Mouse (Mus musculus): ENCODE measurements around the gene Scrg1. TPM values are rescaled to one million over a fixed set of nuclear protein-coding genes. Genes with fewer than 3 reads are reported as not detected.
A peak's percentile ranks its signal among the peaks of the same experiment; 100 is the strongest.
"Not testable (repeated sequence)": the region's sequence is repeated elsewhere in the genome, so short reads cannot be mapped to it uniquely, and the experiment has no call there.

Gene Scrg1
- polyA plus RNA-seq, 1 experiment from 2014 or later: 0.27 TPM

GRCm38 (mm10) chr8:57489366-57489765, 33.6 kb downstream of the Scrg1 start:
- H3K36me3 ChIP-seq (ENCODE audit: control insufficient read depth, insufficient read depth, low read length): no peaks in the 10 kb centered on the region
- peaks cover 7% of the 10 kb centered on the region for H3K4me1 ChIP-seq (ENCODE audit: control insufficient read depth, insufficient read depth, low read length)
- ATAC-seq (ENCODE audit: low FRiP score): no peak
- WGBS: 95% methylated on average over 1 of the region's 1 CpGs
- no peaks in the 10 kb centered on the region for H3K27me3 ChIP-seq (ENCODE audit: control insufficient read depth, insufficient read depth, low read length)
- H3K4me3 ChIP-seq (ENCODE audit: low read depth, low read length): no peak overlapping the region
- no peak overlapping the region for H3K9ac ChIP-seq (ENCODE audit: low read length)
- H3K27ac ChIP-seq (ENCODE audit: low read depth, low read length): no peak overlapping the region
- no peak overlapping the region for H3K4me2 ChIP-seq
- DNase-seq (ENCODE audit: low spot score, missing footprints): peak; percentile 14
- H3K9me3 ChIP-seq (ENCODE audit: control insufficient read depth, low read length): no peaks in the 10 kb centered on the region

- Histone ChIP-seq H3K36me3 (ENCODE audit: control insufficient read depth, insufficient read depth, low read length) (no peaks in the 10 kb centered on the region), H3K27me3 (ENCODE audit: control insufficient read depth, insufficient read depth, low read length) (no peaks in the 10 kb centered on the region), H3K9ac (ENCODE audit: low read length) (no peak overlapping the region), H3K4me3 (ENCODE audit: low read depth, low read length) (no peak overlapping the region), H3K4me2 (no peak overlapping the region), H3K9me3 (ENCODE audit: control insufficient read depth, low read length) (no peaks in the 10 kb centered on the region), H3K4me1 (ENCODE audit: control insufficient read depth, insufficient read depth, low read length) (peaks cover 7% of the 10 kb centered on the region), H3K27ac (ENCODE audit: low read depth, low read length) (no peak overlapping the region)
- ATAC-seq (ENCODE audit: low FRiP score) (no peak), DNase-seq (ENCODE audit: low spot score, missing footprints) (peak; percentile 60)
Measured at GRCm38 (mm10) chr8:57489896-57490295, 34.2 kb downstream of the Scrg1 start.

GRCm38 (mm10) chr8:57491873-57492272, 36.1 kb downstream of the Scrg1 start:
- H3K9me3 ChIP-seq (ENCODE audit: control insufficient read depth, low read length): no peaks in the 10 kb centered on the region
- no peak overlapping the region for H3K4me3 ChIP-seq (ENCODE audit: low read depth, low read length)
- H3K4me1 ChIP-seq (ENCODE audit: control insufficient read depth, insufficient read depth, low read length): no peaks in the 10 kb centered on the region
- H3K27ac ChIP-seq (ENCODE audit: low read depth, low read length): no peak overlapping the region
- ATAC-seq (ENCODE audit: low FRiP score) (no peak), DNase-seq (ENCODE audit: low spot score, missing footprints) (no peak)
- H3K9ac ChIP-seq (ENCODE audit: low read length): no peak overlapping the region
- no peaks in the 10 kb centered on the region for H3K36me3 ChIP-seq (ENCODE audit: control insufficient read depth, insufficient read depth, low read length)
- H3K27me3 ChIP-seq (ENCODE audit: control insufficient read depth, insufficient read depth, low read length): no peaks in the 10 kb centered on the region
- WGBS: 93% methylated on average over 4 of the region's 4 CpGs
- H3K4me2 ChIP-seq: no peak overlapping the region

- no peak overlapping the region for H3K27ac ChIP-seq (ENCODE audit: low read depth, low read length)
- DNase-seq (ENCODE audit: low spot score, missing footprints) (no peak), ATAC-seq (ENCODE audit: low FRiP score) (no peak)
- no peaks in the 10 kb centered on the region for H3K36me3 ChIP-seq (ENCODE audit: control insufficient read depth, insufficient read depth, low read length)
- no peak overlapping the region for H3K9ac ChIP-seq (ENCODE audit: low read length)
- no peaks in the 10 kb centered on the region for H3K4me1 ChIP-seq (ENCODE audit: control insufficient read depth, insufficient read depth, low read length)
- no peak overlapping the region for H3K4me3 ChIP-seq (ENCODE audit: low read depth, low read length)
- 75% methylated on average over 8 of the region's 8 CpGs for WGBS
- no peak overlapping the region for H3K4me2 ChIP-seq
- no peaks in the 10 kb centered on the region for H3K27me3 ChIP-seq (ENCODE audit: control insufficient read depth, insufficient read depth, low read length)
- no peaks in the 10 kb centered on the region for H3K9me3 ChIP-seq (ENCODE audit: control insufficient read depth, low read length)
Measured at GRCm38 (mm10) chr8:57498494-57498846, 42.7 kb downstream of the Scrg1 start.

- no peak overlapping the region for H3K4me2 ChIP-seq
- no peak for DNase-seq (ENCODE audit: low spot score, missing footprints)
- WGBS: 72% methylated on average over 17 of the region's 17 CpGs
Measured at GRCm38 (mm10) chr8:57498847-57499511, 43.3 kb downstream of the Scrg1 start.

GRCm38 (mm10) chr8:57503641-57504040, 47.9 kb downstream of the Scrg1 start:
- peak; percentile 41; the same call in 1 of the 2 replicates for ATAC-seq (ENCODE audit: low FRiP score)

More at GRCm38 (mm10) chr8:57498847-57499511, 43.3 kb downstream of the Scrg1 start:
- ATAC-seq (ENCODE audit: low FRiP score): 0 out of 2 replicates have a peak, but pooled peaks have one; percentile 41
- Histone ChIP-seq H3K9me3 (ENCODE audit: control insufficient read depth, low read length) (no peaks in the 10 kb centered on the region), H3K36me3 (ENCODE audit: control insufficient read depth, insufficient read depth, low read length) (no peaks in the 10 kb centered on the region), H3K4me1 (ENCODE audit: control insufficient read depth, insufficient read depth, low read length) (no peaks in the 10 kb centered on the region), H3K4me3 (ENCODE audit: low read depth, low read length) (no peak overlapping the region), H3K27ac (ENCODE audit: low read depth, low read length) (no peak overlapping the region), H3K9ac (ENCODE audit: low read length) (no peak overlapping the region), H3K27me3 (ENCODE audit: control insufficient read depth, insufficient read depth, low read length) (no peaks in the 10 kb centered on the region)

GRCm38 (mm10) chr8:57505500-57505899, 49.8 kb downstream of the Scrg1 start:
- 86% methylated on average over 1 of the region's 1 CpGs for WGBS
- not testable (repeated sequence) for H3K27me3 ChIP-seq (ENCODE audit: control insufficient read depth, insufficient read depth, low read length); H3K4me3 ChIP-seq (ENCODE audit: low read depth, low read length); H3K4me1 ChIP-seq (ENCODE audit: control insufficient read depth, insufficient read depth, low read length); H3K36me3 ChIP-seq (ENCODE audit: control insufficient read depth, insufficient read depth, low read length); H3K9ac ChIP-seq (ENCODE audit: low read length); H3K9me3 ChIP-seq (ENCODE audit: control insufficient read depth, low read length); H3K4me2 ChIP-seq; ATAC-seq (ENCODE audit: low FRiP score); DNase-seq (ENCODE audit: low spot score, missing footprints); H3K27ac ChIP-seq (ENCODE audit: low read depth, low read length)

More at GRCm38 (mm10) chr8:57503641-57504040, 47.9 kb downstream of the Scrg1 start:
- H3K4me3 ChIP-seq (ENCODE audit: low read depth, low read length): no peak overlapping the region
- no peaks in the 10 kb centered on the region for H3K36me3 ChIP-seq (ENCODE audit: control insufficient read depth, insufficient read depth, low read length)
- H3K27ac ChIP-seq (ENCODE audit: low read depth, low read length): no peak overlapping the region
- peak; percentile 98 for DNase-seq (ENCODE audit: low spot score, missing footprints)
- H3K27me3 ChIP-seq (ENCODE audit: control insufficient read depth, insufficient read depth, low read length): no peaks in the 10 kb centered on the region
- H3K4me2 ChIP-seq: no peak overlapping the region
- H3K9ac ChIP-seq (ENCODE audit: low read length): no peak overlapping the region
- no peaks in the 10 kb centered on the region for H3K9me3 ChIP-seq (ENCODE audit: control insufficient read depth, low read length)
- no peaks in the 10 kb centered on the region for H3K4me1 ChIP-seq (ENCODE audit: control insufficient read depth, insufficient read depth, low read length)
- 59% methylated on average over 5 of the region's 5 CpGs for WGBS

- DNase-seq (ENCODE audit: low spot score, missing footprints): no peak
Measured at GRCm38 (mm10) chr8:57507556-57508063, 51.9 kb downstream of the Scrg1 start.

GRCm38 (mm10) chr8:57508657-57509056, 52.9 kb downstream of the Scrg1 start:
- Histone ChIP-seq H3K27me3 (ENCODE audit: control insufficient read depth, insufficient read depth, low read length) (no peaks in the 10 kb centered on the region), H3K9me3 (ENCODE audit: control insufficient read depth, low read length) (no peaks in the 10 kb centered on the region), H3K36me3 (ENCODE audit: control insufficient read depth, insufficient read depth, low read length) (no peaks in the 10 kb centered on the region), H3K4me3 (ENCODE audit: low read depth, low read length) (no peak overlapping the region), H3K27ac (ENCODE audit: low read depth, low read length) (no peak overlapping the region), H3K4me2 (no peak overlapping the region), H3K9ac (ENCODE audit: low read length) (no peak overlapping the region), H3K4me1 (ENCODE audit: control insufficient read depth, insufficient read depth, low read length) (peaks cover 8% of the 10 kb centered on the region)
- ATAC-seq (ENCODE audit: low FRiP score) (no peak), DNase-seq (ENCODE audit: low spot score, missing footprints) (no peak)
- 90% methylated on average over 4 of the region's 4 CpGs for WGBS

More at GRCm38 (mm10) chr8:57507556-57508063, 51.9 kb downstream of the Scrg1 start:
- Histone ChIP-seq H3K9me3 (ENCODE audit: control insufficient read depth, low read length) (no peaks in the 10 kb centered on the region), H3K4me3 (ENCODE audit: low read depth, low read length) (no peak overlapping the region), H3K36me3 (ENCODE audit: control insufficient read depth, insufficient read depth, low read length) (no peaks in the 10 kb centered on the region), H3K27me3 (ENCODE audit: control insufficient read depth, insufficient read depth, low read length) (no peaks in the 10 kb centered on the region), H3K4me2 (no peak overlapping the region), H3K4me1 (ENCODE audit: control insufficient read depth, insufficient read depth, low read length) (peaks cover 3% of the 10 kb centered on the region; the same call in 1 of the 2 replicates), H3K27ac (ENCODE audit: low read depth, low read length) (no peak overlapping the region), H3K9ac (ENCODE audit: low read length) (no peak overlapping the region)
- ATAC-seq (ENCODE audit: low FRiP score): no peak
- WGBS: 83% methylated on average over 4 of the region's 4 CpGs
